Mouse (Mus musculus): Measurements from ENCODE around the gene Eif2ak3.

GRCm38 (mm10) chr6:70824085-70824986 lies 20.0 kb upstream of the Eif2ak3 start:
- TF ChIP-seq POLR2A (IDR thresholded peaks at IDR 0.05; ENCODE audit: insufficient read depth, low read length) (peak; percentile 56), EP300 (IDR thresholded peaks at IDR 0.05; ENCODE audit: insufficient read depth, low read depth, low read length) (no peak)
